Mouse (Mus musculus) lung, embryonic 14.5 days (tissue): ENCODE results near the gene Epn3. TPM values are rescaled to one million over a fixed set of nuclear protein-coding genes. Genes with fewer than 3 reads are reported as not detected.

Experiments used
- ATAC-seq: fragments of 200-750 bp; cut with Nextera tagmentation; 2 replicates; pipeline ENCODE4 v1.8.0; 2017; ENCODE audit warnings: mild to moderate bottlenecking, moderate TSS enrichment, moderate library complexity; ENCODE audit not compliant: insufficient read depth
- DNase-seq: peaks from one replicate; pipeline ENCODE4 v3.0.0-alpha.2; 2015
- H3K27ac ChIP-seq: fragments of 300-500 bp; sonication (generic); 2 replicates; pipeline ENCODE4 v1.5.1; 2014; ENCODE audit warnings: low read depth, mild to moderate bottlenecking, moderate library complexity
- H3K27me3 ChIP-seq: fragments of 300-500 bp; sonication (generic); 2 replicates; pipeline ENCODE4 v1.6.1; 2014; ENCODE audit warnings: low read length, control low read depth; ENCODE audit not compliant: insufficient read depth
- H3K36me3 ChIP-seq: fragments of 300-500 bp; sonication (generic); 2 replicates; pipeline ENCODE4 v1.6.1; 2014; ENCODE audit warnings: control low read depth; ENCODE audit not compliant: insufficient read depth
- H3K4me1 ChIP-seq: fragments of 300-500 bp; sonication (generic); 2 replicates; pipeline ENCODE4 v1.6.1; 2014; ENCODE audit warnings: antibody characterized with exemption, control low read depth; ENCODE audit not compliant: insufficient read depth
- H3K4me2 ChIP-seq: fragments of 300-500 bp; sonication (generic); 2 replicates; pipeline ENCODE4 v1.6.1; 2014; ENCODE audit warnings: mild to moderate bottlenecking
- H3K4me3 ChIP-seq: fragments of 300-500 bp; sonication (generic); 2 replicates; pipeline ENCODE4 v1.5.1; 2014; ENCODE audit warnings: low read depth, low read length
- H3K9ac ChIP-seq: fragments of 300-500 bp; sonication (generic); 2 replicates; pipeline ENCODE4 v1.6.1; 2014
- H3K9me3 ChIP-seq: fragments of 300-500 bp; sonication (generic); 2 replicates; pipeline ENCODE4 v1.6.1; 2016; ENCODE audit warnings: low read depth, low read length, control low read depth
- CTCF ChIP-seq: IDR thresholded peaks from 2 replicates; pipeline ENCODE4 v1.5.1; 2016; ENCODE audit warnings: antibody characterized with exemption, low read depth
- WGBS: fragments of 180-500 bp; shearing (Covaris S2); extraction: QIAGEN DNeasy Blood & Tissue Kit; methylation state at CpG from one replicate; pipeline ENCODE4 v1.1.7; 2014; 5-methylcytosine and 5-hydroxymethylcytosine counted together
- polyA plus RNA-seq: library from polyadenylated mRNA; unstranded; fragments of >200 nt; fragmentation: Nextera tagmentation; extraction: Ambion mirVana; gene quantifications from 2 replicates; pipeline ENCODE4 v1.2.1, GENCODE M21; 2014

Gene Epn3
- polyA plus RNA-seq, 1 experiment from 2014 or later = 15.9 TPM

DNA sequence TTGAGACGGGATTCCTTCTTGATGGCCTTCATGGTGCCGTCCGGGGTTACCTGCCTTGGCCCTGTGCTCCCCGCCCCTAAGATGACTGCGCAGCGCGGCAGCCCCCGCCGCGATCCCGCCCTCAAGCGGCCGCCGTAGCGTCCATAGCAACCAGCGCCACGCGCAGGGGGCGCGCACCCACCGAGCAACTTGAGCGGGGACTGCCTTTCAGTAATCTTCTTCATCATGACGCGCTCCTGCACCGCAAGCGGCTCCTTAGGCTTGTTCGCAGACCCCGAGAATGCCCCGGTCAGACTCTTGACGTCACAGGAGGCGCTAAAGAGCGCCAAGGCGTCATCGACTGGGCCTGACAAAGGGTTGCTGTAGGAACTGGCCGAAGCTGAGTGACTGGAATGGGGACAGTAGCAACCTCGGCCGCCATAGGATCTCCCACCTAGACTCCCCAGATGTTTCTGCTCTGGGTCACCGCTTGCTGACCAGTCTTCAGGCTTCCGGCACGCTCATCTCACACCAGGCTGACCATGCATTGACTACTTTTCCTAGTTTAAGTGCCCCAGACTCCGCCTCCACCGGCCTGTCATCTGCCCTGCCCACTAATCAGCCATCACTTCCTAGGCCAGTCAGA, 21.6 kb upstream of the Epn3 start, which contains the start of gene Mycbpap:
Gene Mycbpap (minus strand): TSS at position 524 of the 625 bp plus-strand sequence.
- under 1% methylated on average over 42 of the region's 42 CpGs for WGBS
- H3K4me3 ChIP-seq = peak within 1 kb of the TSS; percentile 51
- no peaks in the 10 kb centered on the region for H3K27me3 ChIP-seq
- H3K9me3 ChIP-seq = no peaks in the 10 kb centered on the region
- DNase-seq (peak; percentile 87), ATAC-seq (peak; percentile 82)
- H3K27ac ChIP-seq = no peak within 1 kb of the TSS
- peak within 1 kb of the TSS; percentile 65 for H3K9ac ChIP-seq
- peaks cover 12% of the 10 kb centered on the region for H3K4me1 ChIP-seq
- peak within 1 kb of the TSS; percentile 91 for H3K4me2 ChIP-seq
- no peaks in the 10 kb centered on the region for H3K36me3 ChIP-seq
- peak; percentile 41 for TF ChIP-seq CTCF

DNA sequence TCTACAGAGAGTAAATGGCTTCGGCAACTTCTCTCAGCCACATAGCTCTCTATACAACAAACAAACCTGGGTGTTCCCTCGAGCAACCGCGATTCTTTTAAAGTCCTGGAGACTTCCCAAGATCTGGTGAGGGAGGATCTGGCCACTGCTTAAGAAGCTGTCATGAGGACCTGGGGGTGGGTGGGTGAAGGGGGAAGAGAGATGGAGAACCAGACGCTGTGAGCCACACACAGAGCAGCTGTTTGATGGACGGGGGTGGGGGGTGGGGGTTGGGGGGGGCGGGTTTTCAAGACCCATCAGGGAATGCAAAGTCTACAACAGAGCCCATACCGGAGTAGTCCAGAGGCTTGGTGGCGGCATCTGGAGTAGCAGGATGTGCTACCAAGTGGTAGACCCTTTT, 13.7 kb upstream of the Epn3 start:
- ATAC-seq = peak; percentile 62

DNA sequence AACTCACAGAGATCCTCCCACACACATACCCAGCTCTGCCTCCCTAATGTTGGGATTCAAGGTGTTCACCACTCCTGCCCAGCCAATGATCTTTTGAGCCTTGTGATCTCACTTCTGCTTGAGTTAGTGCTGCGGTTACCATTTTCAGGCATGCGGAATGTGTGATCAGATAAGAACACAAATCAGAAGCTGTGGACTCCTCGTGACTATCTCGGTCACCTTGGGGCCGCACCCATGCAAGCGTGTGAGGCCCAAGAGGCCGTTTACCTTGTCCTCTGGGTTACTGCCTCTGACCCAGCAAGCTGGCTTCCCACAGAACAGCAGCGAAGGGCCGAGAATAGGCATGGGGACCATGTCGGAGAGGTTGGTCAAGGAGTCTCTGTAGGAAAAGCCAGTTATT, 9.2 kb upstream of the Epn3 start:
- no peaks in the 10 kb centered on the region for H3K4me1 ChIP-seq
- H3K36me3 ChIP-seq = no peaks in the 10 kb centered on the region
- ATAC-seq (no peak), DNase-seq (no peak)
- TF ChIP-seq CTCF = no peak
- H3K4me3 ChIP-seq = no peak overlapping the region
- WGBS = 72% methylated on average over 10 of the region's 10 CpGs
- no peaks in the 10 kb centered on the region for H3K27me3 ChIP-seq
- H3K27ac ChIP-seq = no peak overlapping the region
- H3K9ac ChIP-seq = no peak overlapping the region
- no peak overlapping the region for H3K4me2 ChIP-seq
- H3K9me3 ChIP-seq = peaks cover 6% of the 10 kb centered on the region; the same call in 1 of the 2 replicates

More for the DNA sequence above, 13.7 kb upstream of the Epn3 start:
- 27% methylated on average over 9 of the region's 9 CpGs for WGBS
- Histone ChIP-seq H3K4me3 (no peak overlapping the region), H3K36me3 (no peaks in the 10 kb centered on the region), H3K4me2 (no peak overlapping the region), H3K27ac (no peak overlapping the region), H3K9me3 (peaks cover 6% of the 10 kb centered on the region; the same call in 1 of the 2 replicates), H3K9ac (no peak overlapping the region), H3K4me1 (no peaks in the 10 kb centered on the region), H3K27me3 (no peaks in the 10 kb centered on the region)
- peak; percentile 69 for DNase-seq
- no peak for TF ChIP-seq CTCF

DNA sequence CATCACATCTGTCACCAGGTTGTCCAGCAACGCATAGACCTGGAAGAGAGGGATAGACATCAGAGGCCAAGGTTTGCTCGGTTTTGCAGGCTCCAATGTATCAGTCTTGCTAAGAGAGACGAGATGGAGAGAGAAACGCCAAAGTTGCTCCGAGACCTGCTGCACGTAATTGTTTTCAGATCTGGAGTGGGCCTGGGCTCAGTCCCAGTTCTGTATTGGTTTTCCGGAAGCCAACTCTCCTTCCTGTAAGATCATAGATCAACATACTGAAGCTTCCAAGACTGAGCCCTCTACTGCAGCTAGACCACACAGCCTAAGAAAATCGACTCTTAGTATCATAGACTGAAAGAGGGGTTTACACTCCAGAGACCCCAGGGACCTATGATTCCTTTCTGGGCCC, 1.7 kb upstream of the Epn3 start:
- no peak for TF ChIP-seq CTCF
- ATAC-seq (no peak), DNase-seq (no peak)
- H3K27me3 ChIP-seq = no peaks in the 10 kb centered on the region
- no peak overlapping the region for H3K4me2 ChIP-seq
- H3K27ac ChIP-seq = no peak overlapping the region
- H3K4me1 ChIP-seq = peaks cover 8% of the 10 kb centered on the region; the same call in 1 of the 2 replicates
- no peak overlapping the region for H3K4me3 ChIP-seq
- 0 out of 2 replicates have a peak, but pooled peaks cover 2% of the 10 kb centered on the region for H3K36me3 ChIP-seq
- WGBS = 76% methylated on average over 8 of the region's 8 CpGs
- no peaks in the 10 kb centered on the region for H3K9me3 ChIP-seq
- no peak overlapping the region for H3K9ac ChIP-seq

DNA sequence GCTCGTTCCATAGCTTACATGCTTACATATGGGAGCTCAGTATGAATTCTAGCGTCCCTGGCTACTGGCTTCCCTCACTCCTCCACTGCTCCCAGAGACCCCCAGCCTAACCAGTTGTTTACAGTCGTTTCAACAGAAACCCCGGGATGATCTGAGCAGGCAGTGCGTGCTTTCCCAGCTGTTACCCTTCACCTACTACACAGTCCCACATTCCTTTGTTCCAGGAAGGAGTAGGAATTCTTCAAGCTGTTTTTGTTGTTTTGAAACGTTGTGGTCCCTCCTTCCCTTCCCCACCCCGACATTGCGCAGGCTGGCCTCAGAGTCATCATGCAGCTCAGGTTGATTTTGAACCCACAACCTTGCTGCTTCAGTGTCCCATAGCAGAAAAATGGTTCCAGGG, 588 bp upstream of the Epn3 start:
- Histone ChIP-seq H3K9me3 (no peaks in the 10 kb centered on the region), H3K27ac (peak overlapping the region; percentile 92), H3K9ac (peak overlapping the region; percentile 62; the same call in 1 of the 2 replicates), H3K36me3 (0 out of 2 replicates have a peak, but pooled peaks cover 3% of the 10 kb centered on the region), H3K4me3 (no peak overlapping the region; the same call in 1 of the 2 replicates), H3K4me2 (peak overlapping the region; percentile 69), H3K27me3 (no peaks in the 10 kb centered on the region), H3K4me1 (peaks cover 8% of the 10 kb centered on the region; the same call in 1 of the 2 replicates)
- 18% methylated on average over 8 of the region's 8 CpGs for WGBS
- no peak for ATAC-seq
- TF ChIP-seq CTCF = no peak
- DNase-seq = no peak

DNA sequence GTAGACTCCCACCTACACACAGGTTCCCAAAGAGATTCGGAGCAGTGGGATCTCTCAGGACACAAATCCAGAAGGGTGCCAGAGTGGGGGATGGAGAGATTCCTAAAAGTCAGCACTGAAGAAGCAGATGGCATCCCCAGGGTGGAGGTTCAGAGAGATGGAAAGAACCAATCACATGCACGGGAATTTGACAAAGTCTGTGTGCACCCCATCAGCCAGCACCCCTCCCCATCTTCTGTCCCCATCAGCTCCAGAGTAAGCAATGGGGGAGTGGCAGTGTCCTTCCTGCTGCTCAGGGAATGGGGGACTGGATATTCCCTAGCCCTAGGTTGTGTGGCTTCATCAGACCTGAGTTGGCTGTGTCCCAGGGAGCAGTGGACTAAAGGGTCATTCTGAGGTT, 739 bp downstream of the Epn3 start:
- Histone ChIP-seq H3K36me3 (0 out of 2 replicates have a peak, but pooled peaks cover 4% of the 10 kb centered on the region), H3K27me3 (no peaks in the 10 kb centered on the region), H3K27ac (peak overlapping the region; percentile 92), H3K4me2 (peak overlapping the region; percentile 69), H3K9ac (peak overlapping the region; percentile 62), H3K4me3 (peak overlapping the region; percentile 45), H3K4me1 (peaks cover 12% of the 10 kb centered on the region), H3K9me3 (no peaks in the 10 kb centered on the region)
- 0% methylated on average over 2 of the region's 2 CpGs for WGBS
- no peak for TF ChIP-seq CTCF
- ATAC-seq (no peak), DNase-seq (peak; percentile 20)

DNA sequence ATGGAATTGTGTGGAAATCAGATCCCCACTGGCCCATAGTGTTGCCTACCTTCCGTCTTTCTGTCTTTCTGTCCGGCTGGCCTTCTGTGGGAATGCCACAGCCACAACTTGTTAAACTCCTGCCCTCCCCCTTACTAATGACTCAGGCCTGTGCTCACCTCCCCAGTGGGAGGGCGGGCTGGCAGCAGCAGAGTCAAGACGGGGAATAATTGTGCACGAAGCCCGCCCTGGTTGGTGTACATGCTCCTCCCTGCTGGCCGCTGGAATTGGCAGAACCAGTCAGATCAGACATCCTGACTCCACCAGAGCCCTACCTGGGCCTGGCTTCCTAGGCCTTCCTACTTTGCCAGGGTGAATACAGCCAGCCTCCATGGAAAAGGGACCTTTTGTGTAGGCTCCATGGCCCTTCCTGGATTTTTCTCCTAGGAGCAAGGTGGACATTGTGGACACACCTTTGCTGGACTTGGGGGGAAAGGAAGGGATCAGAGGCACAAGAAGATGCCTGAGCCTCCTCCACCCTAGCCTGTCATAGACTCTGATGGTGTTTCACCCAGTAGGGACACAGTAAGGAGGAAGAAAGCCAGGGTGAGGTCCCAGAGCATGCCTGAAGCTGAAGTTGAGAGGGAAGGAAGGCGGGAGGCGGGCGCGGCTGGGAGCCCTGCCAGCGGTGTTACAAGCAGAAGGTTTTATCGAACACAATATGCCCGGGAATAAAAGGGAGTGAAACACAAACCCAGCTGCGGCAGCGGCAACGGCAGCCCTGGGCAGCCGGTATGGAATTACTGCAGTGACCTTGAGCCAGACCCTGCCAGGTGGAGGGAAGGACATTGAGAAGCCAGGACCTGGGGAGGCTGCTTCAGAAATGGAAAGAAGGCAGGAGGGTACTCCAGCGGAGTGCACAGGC, 1.4 kb downstream of the Epn3 start:
- DNase-seq = peak; percentile 65
- Histone ChIP-seq H3K27ac (peak overlapping the region; percentile 92), H3K4me2 (peak overlapping the region; percentile 69), H3K4me3 (peak overlapping the region; percentile 45), H3K4me1 (peaks cover 12% of the 10 kb centered on the region), H3K27me3 (no peaks in the 10 kb centered on the region), H3K9me3 (no peaks in the 10 kb centered on the region), H3K9ac (peak overlapping the region; percentile 62), H3K36me3 (peaks cover 10% of the 10 kb centered on the region)
- WGBS = 17% methylated on average over 19 of the region's 19 CpGs
- peak; percentile 35; the same call in 1 of the 2 replicates for ATAC-seq
- no peak for TF ChIP-seq CTCF
